Mouse (Mus musculus): ENCODE results near the gene Kcnmb2. TPM values are rescaled to one million over a fixed set of nuclear protein-coding genes. Genes with fewer than 3 reads are reported as not detected.

The Kcnmb2 gene
- polyA plus RNA-seq, 1 experiment from 2014 or later: 0.17 TPM

DNA sequence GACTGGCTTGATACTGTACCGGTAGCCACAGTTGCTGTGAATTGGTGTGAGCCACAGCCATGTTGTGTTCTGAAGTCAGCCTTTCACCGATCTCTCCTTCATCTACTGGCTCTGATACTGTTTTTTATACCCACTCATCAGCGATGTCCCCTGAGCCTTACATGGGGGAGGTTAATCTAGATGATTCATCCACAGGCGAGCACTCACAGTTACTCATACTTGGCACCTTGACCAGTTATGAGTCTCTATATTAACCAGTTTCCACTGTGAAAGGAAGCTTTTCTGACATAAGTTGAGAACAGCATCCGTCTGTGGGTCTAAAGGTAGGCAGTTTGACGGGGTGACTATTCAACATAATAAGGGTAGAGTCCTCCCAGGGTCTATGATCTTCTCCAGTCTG, 118.7 kb downstream of the Kcnmb2 start:
- H3K4me2 ChIP-seq: no peak overlapping the region
- no peak overlapping the region for H3K4me3 ChIP-seq (replicated peaks)
- 61% methylated on average over 6 of the region's 6 CpGs for WGBS (ENCODE audit: insufficient replicate concordance)
- H3K9ac ChIP-seq: no peak overlapping the region
- H3K4me1 ChIP-seq (replicated peaks): no peaks in the 10 kb centered on the region
- no peak for ATAC-seq (ENCODE audit: insufficient read depth)
- no peaks in the 10 kb centered on the region for H3K9me3 ChIP-seq (replicated peaks)
- no peaks in the 10 kb centered on the region for H3K27me3 ChIP-seq
- no peaks in the 10 kb centered on the region for H3K36me3 ChIP-seq (replicated peaks)
- H3K27ac ChIP-seq (replicated peaks): no peak overlapping the region

DNA sequence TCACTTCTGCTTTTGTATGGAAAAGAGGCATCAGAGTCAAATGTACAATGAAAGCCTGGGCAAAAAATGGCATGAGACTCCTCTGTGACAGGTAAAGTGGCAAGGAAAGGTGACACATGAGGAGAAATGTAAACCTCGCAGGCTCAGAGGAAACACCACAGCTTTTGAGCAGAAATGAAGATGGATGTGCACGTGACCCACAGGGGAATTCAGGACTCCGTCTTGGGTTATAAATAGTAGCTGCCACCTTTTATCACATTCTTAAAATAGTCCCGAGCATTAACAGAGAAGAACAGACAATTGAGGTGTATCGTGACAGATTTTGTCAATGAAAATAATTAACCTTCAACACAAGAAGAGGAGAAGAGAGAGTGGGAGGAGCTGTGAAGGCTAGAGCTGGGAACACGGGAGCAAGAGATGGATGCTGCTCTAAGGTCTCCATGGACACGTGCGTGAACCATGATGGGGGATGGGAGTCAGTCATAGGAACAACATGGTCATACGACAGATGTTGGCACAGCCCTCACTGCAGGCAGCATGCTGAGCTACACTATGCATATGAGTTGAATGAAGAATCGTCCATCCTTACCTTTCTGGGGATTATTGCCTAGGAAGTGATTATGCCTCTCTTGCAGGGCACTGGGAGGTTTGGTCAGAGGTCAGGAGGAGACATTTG, 127.2 kb downstream of the Kcnmb2 start:
- H3K4me1 ChIP-seq (replicated peaks): no peaks in the 10 kb centered on the region
- no peak overlapping the region for H3K9ac ChIP-seq
- no peaks in the 10 kb centered on the region for H3K9me3 ChIP-seq (replicated peaks)
- H3K27ac ChIP-seq (replicated peaks): no peak overlapping the region
- no peak for ATAC-seq (ENCODE audit: insufficient read depth)
- H3K36me3 ChIP-seq (replicated peaks): no peaks in the 10 kb centered on the region
- H3K4me2 ChIP-seq: no peak overlapping the region
- WGBS (ENCODE audit: insufficient replicate concordance): 63% methylated on average over 10 of the region's 10 CpGs
- H3K27me3 ChIP-seq: no peaks in the 10 kb centered on the region
- H3K4me3 ChIP-seq (replicated peaks): no peak overlapping the region

DNA sequence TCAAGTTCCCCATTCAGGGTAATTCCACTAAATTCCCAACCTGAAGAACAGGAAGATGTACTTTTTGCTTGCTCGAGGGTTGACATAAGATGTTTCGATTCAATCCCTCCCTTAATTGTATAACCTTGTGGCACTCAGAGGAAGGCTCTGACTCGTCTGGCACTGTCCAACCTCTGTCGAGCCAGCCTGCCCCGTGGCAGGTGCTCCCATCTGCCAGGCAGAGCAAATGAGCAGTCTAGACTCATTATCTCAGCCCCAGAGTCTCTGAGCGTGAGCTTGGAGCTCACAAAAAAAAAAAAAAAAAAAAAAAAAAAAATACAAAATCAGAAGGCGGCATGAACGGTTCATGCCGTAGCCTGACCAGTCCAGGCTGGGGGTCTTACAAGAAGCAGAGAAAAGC, 130.1 kb downstream of the Kcnmb2 start:
- Histone ChIP-seq H3K36me3 (replicated peaks) (no peaks in the 10 kb centered on the region), H3K9me3 (replicated peaks) (no peaks in the 10 kb centered on the region), H3K9ac (no peak overlapping the region), H3K4me1 (replicated peaks) (no peaks in the 10 kb centered on the region), H3K4me2 (no peak overlapping the region), H3K27me3 (no peaks in the 10 kb centered on the region), H3K27ac (replicated peaks) (no peak overlapping the region), H3K4me3 (replicated peaks) (no peak overlapping the region)
- WGBS (ENCODE audit: insufficient replicate concordance): 60% methylated on average over 9 of the region's 9 CpGs
- ATAC-seq (ENCODE audit: insufficient read depth): no peak

DNA sequence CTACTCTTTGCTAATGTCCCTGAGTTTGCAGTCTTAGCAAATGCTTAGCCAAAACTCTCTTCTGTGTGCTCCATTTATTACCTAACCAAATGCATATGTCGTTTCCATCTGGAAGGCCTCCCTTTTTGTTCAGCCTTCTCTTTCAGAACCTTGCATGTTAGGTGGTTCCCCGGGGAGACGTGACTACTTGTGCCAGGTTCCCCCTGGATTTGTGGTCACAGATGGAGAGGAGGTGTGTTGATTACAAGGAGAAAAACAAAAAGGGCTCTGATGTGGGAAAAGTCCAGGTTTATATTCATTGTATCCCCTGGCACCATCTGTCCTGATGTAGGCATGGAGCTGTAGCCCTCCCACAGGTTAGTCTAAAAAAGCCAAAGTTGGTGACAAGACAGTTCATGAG, 141.5 kb downstream of the Kcnmb2 start:
- no peak for ATAC-seq (ENCODE audit: insufficient read depth)
- Histone ChIP-seq H3K4me1 (replicated peaks) (no peaks in the 10 kb centered on the region), H3K9ac (no peak overlapping the region), H3K36me3 (replicated peaks) (no peaks in the 10 kb centered on the region), H3K27me3 (no peaks in the 10 kb centered on the region), H3K4me3 (replicated peaks) (no peak overlapping the region), H3K27ac (replicated peaks) (no peak overlapping the region), H3K4me2 (no peak overlapping the region), H3K9me3 (replicated peaks) (no peaks in the 10 kb centered on the region)
- WGBS (ENCODE audit: insufficient replicate concordance): 58% methylated on average over 3 of the region's 3 CpGs

DNA sequence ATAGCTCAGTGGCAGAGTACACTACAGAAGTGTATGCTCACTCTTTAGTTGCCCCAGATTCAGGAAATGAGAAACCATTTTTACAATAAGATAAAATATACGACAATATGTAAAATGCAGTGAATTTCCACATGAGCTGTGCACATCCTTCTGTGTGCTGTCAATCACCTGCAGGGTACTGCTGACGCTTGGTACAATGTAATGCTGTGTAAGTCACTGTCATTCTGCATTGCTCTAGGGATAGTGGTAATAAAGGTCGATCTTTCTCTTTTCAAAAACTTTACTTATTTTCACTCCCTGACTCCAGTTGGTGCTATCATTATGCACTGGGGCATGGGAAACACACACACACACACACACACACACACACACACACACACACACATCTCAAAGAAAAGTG, 146.5 kb downstream of the Kcnmb2 start:
- Histone ChIP-seq H3K4me3 (replicated peaks) (no peak overlapping the region), H3K9me3 (replicated peaks) (no peaks in the 10 kb centered on the region), H3K36me3 (replicated peaks) (no peaks in the 10 kb centered on the region), H3K9ac (no peak overlapping the region), H3K4me2 (no peak overlapping the region), H3K27ac (replicated peaks) (no peak overlapping the region), H3K4me1 (replicated peaks) (no peaks in the 10 kb centered on the region), H3K27me3 (no peaks in the 10 kb centered on the region)
- ATAC-seq (ENCODE audit: insufficient read depth): no peak
- 63% methylated on average over 3 of the region's 3 CpGs for WGBS (ENCODE audit: insufficient replicate concordance)

DNA sequence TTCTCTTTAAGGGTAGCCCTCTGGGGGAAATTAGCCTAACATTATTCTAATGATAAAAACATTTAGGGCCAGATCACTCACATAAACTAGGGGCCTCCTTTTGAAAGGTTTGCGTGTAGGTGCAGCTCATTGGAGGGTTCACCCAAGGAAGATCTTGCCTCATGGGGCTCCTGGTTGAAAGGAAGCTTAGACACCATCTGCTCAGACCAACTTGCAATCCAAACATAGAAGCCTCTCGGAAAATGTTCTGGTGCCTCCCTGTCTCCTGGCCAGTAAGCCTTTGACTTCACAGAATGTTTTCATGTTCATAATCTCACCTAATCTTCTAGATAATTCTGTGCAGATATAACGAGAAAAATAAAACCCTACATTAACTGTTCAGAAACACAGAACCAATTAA, 150.3 kb downstream of the Kcnmb2 start:
- Histone ChIP-seq H3K36me3 (replicated peaks) (no peaks in the 10 kb centered on the region), H3K27ac (replicated peaks) (no peak overlapping the region), H3K4me2 (no peak overlapping the region), H3K4me3 (replicated peaks) (no peak overlapping the region), H3K9me3 (replicated peaks) (no peaks in the 10 kb centered on the region), H3K9ac (no peak overlapping the region), H3K4me1 (replicated peaks) (no peaks in the 10 kb centered on the region), H3K27me3 (no peaks in the 10 kb centered on the region)
- 47% methylated on average over 3 of the region's 3 CpGs for WGBS (ENCODE audit: insufficient replicate concordance)
- no peak for ATAC-seq (ENCODE audit: insufficient read depth)

DNA sequence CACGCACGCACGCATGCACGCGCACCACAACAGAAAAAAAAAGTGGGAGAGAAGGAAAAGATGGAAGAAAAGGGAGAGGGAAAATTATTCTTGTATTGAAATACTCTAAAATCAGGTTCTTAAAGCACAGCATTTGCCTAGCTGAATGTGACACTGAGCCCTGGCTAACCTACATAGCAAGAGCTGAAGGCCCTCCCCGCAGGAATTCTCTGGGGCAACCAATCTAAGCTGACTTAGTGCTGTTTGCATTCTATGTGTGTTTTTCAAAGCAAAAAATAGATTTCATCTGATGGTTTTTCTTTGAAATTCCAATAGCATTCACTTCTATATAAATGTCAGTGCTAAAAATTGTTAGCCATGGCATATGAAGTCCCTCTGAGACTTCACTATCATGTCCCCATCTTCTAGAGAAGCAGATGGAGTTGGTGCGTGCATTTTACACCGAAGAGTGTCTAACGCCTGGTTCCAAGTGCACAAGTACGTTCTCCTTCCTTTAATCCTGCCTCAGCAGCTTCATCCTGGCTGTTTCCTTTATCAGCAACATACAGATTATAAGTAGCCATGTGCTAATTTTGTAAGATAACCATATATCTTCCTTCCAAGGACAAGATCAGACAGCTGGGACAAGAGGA, 151.4 kb downstream of the Kcnmb2 start:
- no peak overlapping the region for H3K4me3 ChIP-seq (replicated peaks)
- no peak overlapping the region for H3K27ac ChIP-seq (replicated peaks)
- H3K4me1 ChIP-seq (replicated peaks): no peaks in the 10 kb centered on the region
- WGBS (ENCODE audit: insufficient replicate concordance): 74% methylated on average over 10 of the region's 10 CpGs
- no peak for ATAC-seq (ENCODE audit: insufficient read depth)
- H3K27me3 ChIP-seq: no peaks in the 10 kb centered on the region
- no peak overlapping the region for H3K9ac ChIP-seq
- no peaks in the 10 kb centered on the region for H3K36me3 ChIP-seq (replicated peaks)
- no peaks in the 10 kb centered on the region for H3K9me3 ChIP-seq (replicated peaks)
- H3K4me2 ChIP-seq: no peak overlapping the region

DNA sequence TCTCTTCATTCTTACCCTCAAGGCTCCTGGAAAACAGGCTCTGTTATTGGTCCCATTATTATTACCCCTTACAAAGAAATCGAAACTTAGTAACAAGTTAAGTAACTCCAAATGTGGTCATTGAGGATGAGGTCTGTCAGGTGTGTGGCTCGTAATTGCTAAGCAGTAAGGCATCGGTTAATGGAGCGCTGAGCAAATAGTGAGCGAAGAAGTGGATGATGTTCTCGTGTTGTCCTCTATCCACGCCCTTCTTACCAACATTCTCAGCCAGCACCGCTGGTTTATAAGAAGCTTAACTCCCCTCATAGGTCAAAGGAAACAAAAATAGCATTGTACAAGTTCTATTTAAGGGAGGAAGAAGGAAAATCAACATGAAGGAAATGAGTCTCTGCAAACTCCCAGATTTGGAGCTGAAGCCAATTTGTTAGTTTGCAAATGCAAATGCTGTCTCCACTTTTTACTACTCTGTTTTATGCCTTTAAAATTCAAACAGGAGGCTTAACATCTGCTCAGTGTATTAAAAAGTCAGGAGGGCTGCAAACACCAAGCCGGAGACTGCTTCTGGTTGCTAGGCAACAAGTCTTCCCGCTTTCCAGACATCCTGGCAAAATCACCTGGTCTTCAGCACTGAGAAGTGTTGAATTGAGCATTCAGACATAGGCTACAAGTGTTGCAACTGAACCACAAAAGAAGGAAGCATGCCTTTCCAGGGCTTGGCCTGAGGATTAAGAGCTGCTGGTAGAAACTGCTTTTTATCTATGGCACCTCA, 157.8 kb downstream of the Kcnmb2 start:
- H3K4me1 ChIP-seq (replicated peaks): no peaks in the 10 kb centered on the region
- no peak overlapping the region for H3K4me3 ChIP-seq (replicated peaks)
- WGBS (ENCODE audit: insufficient replicate concordance): 60% methylated on average over 10 of the region's 10 CpGs
- no peak overlapping the region for H3K9ac ChIP-seq
- H3K4me2 ChIP-seq: no peak overlapping the region
- H3K9me3 ChIP-seq (replicated peaks): no peaks in the 10 kb centered on the region
- H3K36me3 ChIP-seq (replicated peaks): no peaks in the 10 kb centered on the region
- ATAC-seq (ENCODE audit: insufficient read depth): no peak
- H3K27ac ChIP-seq (replicated peaks): no peak overlapping the region
- no peaks in the 10 kb centered on the region for H3K27me3 ChIP-seq

DNA sequence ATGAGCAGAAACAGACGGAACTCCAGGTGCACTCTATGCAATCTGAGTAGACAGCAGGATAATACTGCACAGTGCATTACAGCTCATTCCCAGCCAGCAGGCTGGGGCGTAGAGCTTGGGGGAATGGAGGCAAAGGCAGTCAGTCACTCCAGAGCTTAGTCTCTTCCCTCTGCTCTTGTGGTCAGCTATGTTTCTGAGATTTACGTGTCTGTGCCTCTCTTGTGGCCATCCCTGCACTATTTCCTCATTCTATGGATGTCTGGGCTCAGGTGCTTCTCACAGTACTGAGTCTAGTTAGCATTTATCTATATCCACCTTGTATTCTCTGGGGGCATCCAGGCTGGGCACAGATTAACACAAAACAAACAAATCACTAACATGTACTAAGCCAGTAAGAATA, 160.4 kb downstream of the Kcnmb2 start:
- Histone ChIP-seq H3K4me3 (replicated peaks) (no peak overlapping the region), H3K36me3 (replicated peaks) (no peaks in the 10 kb centered on the region), H3K27ac (replicated peaks) (no peak overlapping the region), H3K4me2 (no peak overlapping the region), H3K9ac (no peak overlapping the region), H3K27me3 (no peaks in the 10 kb centered on the region), H3K9me3 (replicated peaks) (no peaks in the 10 kb centered on the region), H3K4me1 (replicated peaks) (no peaks in the 10 kb centered on the region)
- 48% methylated on average over 3 of the region's 3 CpGs for WGBS (ENCODE audit: insufficient replicate concordance)
- no peak for ATAC-seq (ENCODE audit: insufficient read depth)

DNA sequence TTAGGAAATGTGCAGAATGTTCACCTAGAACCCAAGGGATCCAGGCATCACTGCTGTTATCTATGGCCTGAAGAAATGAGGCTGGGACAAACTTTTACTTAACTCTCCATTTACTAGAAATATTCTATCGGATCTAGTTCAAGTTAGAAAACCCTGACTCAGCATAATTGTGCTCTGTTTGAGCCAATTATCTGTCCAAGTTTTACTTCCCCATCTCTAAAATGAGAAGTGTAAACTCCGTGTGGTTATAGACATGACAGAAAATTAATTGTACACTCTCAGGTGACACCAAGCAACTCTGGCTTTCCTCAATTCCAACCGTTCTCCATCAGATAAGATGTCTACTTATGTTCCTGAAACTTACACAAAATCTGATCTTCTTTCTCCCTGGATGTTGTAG, 161.0 kb downstream of the Kcnmb2 start:
- no peak overlapping the region for H3K4me3 ChIP-seq (replicated peaks)
- WGBS (ENCODE audit: insufficient replicate concordance): 26% methylated on average over 3 of the region's 3 CpGs
- no peak for ATAC-seq (ENCODE audit: insufficient read depth)
- no peaks in the 10 kb centered on the region for H3K9me3 ChIP-seq (replicated peaks)
- no peak overlapping the region for H3K4me2 ChIP-seq
- H3K27me3 ChIP-seq: no peaks in the 10 kb centered on the region
- no peaks in the 10 kb centered on the region for H3K36me3 ChIP-seq (replicated peaks)
- H3K9ac ChIP-seq: no peak overlapping the region
- no peaks in the 10 kb centered on the region for H3K4me1 ChIP-seq (replicated peaks)
- no peak overlapping the region for H3K27ac ChIP-seq (replicated peaks)

DNA sequence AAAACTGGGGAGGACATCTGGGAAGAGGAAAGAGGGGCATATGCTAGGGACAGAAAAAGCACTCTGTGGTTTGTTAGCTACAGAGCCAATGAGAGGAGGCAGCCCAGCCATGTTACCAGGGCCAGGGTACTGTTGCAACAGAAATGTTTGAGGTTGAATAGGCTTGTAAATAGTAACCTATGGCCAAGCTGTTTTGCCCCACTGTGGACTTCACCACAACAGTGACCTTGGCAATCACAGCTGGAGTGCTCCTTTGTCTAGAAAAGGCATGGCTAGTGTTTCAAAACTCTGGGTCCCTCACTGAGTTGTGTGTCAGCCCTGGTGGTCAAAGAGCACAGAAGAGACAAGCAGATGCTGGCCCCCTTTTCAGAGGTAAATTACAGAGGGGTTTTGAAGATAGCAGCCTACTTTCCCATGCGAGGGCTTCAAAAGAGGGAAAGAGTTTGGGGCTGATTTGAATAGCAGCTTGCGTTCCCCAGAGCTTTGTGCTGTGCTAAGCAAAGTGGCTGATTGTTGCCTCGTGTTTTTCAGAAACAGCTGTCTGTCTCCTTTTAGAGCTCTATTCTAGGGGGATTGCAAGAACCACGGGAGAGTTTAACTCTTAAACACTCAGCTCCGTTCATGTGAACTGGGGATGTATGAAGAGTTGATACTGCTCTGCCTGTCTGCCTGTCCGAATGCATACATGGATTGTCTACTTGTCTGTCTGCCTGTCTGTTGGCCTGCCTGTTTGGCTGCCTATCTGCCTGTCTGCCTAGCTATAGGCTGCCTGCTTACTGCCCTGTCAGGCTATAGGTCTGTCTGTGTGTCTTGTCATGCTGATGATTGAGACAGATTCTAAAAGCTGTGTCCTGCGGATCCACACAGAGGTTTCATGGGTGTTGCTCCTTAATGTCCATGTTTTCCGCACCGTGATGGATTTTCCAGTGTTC, 165.0 kb downstream of the Kcnmb2 start:
- H3K9me3 ChIP-seq (replicated peaks): no peaks in the 10 kb centered on the region
- H3K4me1 ChIP-seq (replicated peaks): no peaks in the 10 kb centered on the region
- H3K27me3 ChIP-seq: no peaks in the 10 kb centered on the region
- no peaks in the 10 kb centered on the region for H3K36me3 ChIP-seq (replicated peaks)
- H3K27ac ChIP-seq (replicated peaks): no peak overlapping the region
- H3K4me3 ChIP-seq (replicated peaks): no peak overlapping the region
- H3K4me2 ChIP-seq: no peak overlapping the region
- ATAC-seq (ENCODE audit: insufficient read depth): peak; percentile 15; the same call in 1 of the 2 replicates
- 47% methylated on average over 9 of the region's 9 CpGs for WGBS (ENCODE audit: insufficient replicate concordance)
- H3K9ac ChIP-seq: no peak overlapping the region
